Mouse (Mus musculus) spleen, adult 2 months (tissue): ENCODE data around the gene Itsn2.

Experiments
- CTCF ChIP-seq: fragments of 200-500 bp; IDR thresholded peaks from 2 replicates; pipeline ENCODE4 v1.5.1; 2011; ENCODE audit warnings: mild to moderate bottlenecking, inconsistent platforms; ENCODE audit not compliant: insufficient read depth, insufficient read length, insufficient replicate concordance; ENCODE audit errors: extremely low read depth
- POLR2A ChIP-seq: fragments of 200-500 bp; IDR thresholded peaks from 2 replicates; pipeline ENCODE4 v1.6.1; 2011; ENCODE audit warnings: low read depth, low read length, inconsistent platforms

- TF ChIP-seq POLR2A, result no peak
- no peak for TF ChIP-seq CTCF
Observed at GRCm38 (mm10) chr12:4719066-4719761, 126.8 kb downstream of the Itsn2 start.
